Mouse (Mus musculus) small intestine, adult 2 months (tissue): ENCODE measurements around the gene Pmp22. TPM values are rescaled to one million over a fixed set of nuclear protein-coding genes. Genes with fewer than 3 reads are reported as not detected.

ENCODE experiments used
- H3K27ac ChIP-seq: fragments of 200-500 bp; 2 replicates; pipeline ENCODE4 v1.5.1; 2012; ENCODE audit warnings: low read depth, low read length, control low read depth, inconsistent platforms; ENCODE audit not compliant: insufficient read depth
- H3K27me3 ChIP-seq: fragments of 200-500 bp; 2 replicates; pipeline ENCODE4 v1.6.1; 2012; ENCODE audit warnings: mild to moderate bottlenecking, moderate library complexity, low read length, inconsistent platforms; ENCODE audit not compliant: control insufficient read depth, insufficient read depth
- H3K36me3 ChIP-seq: fragments of 200-500 bp; 2 replicates; pipeline ENCODE4 v1.6.1; 2012; ENCODE audit warnings: mild to moderate bottlenecking, low read length, control low read depth, inconsistent platforms; ENCODE audit not compliant: control insufficient read depth, insufficient read depth
- H3K4me1 ChIP-seq: fragments of 200-500 bp; 2 replicates; pipeline ENCODE4 v1.6.1; 2012; ENCODE audit warnings: low read length, inconsistent platforms, mixed read lengths; ENCODE audit not compliant: control insufficient read depth, insufficient read depth, insufficient read length
- H3K4me3 ChIP-seq: fragments of 200-500 bp; 2 replicates; pipeline ENCODE4 v1.5.1; 2012; ENCODE audit warnings: low read depth, mild to moderate bottlenecking, control low read depth, inconsistent platforms, low read length, moderate library complexity
- CTCF ChIP-seq: fragments of 200-500 bp; IDR thresholded peaks from 2 replicates; pipeline ENCODE4 v1.5.1; 2012; ENCODE audit warnings: low read depth, mild to moderate bottlenecking, control low read depth, inconsistent platforms, low read length, moderate library complexity, mixed read lengths; ENCODE audit not compliant: insufficient replicate concordance, insufficient read length; ENCODE audit errors: extremely low read depth
- POLR2A ChIP-seq: fragments of 200-500 bp; IDR thresholded peaks from 2 replicates; pipeline ENCODE4 v1.6.1; 2012; ENCODE audit warnings: low read depth, mild to moderate bottlenecking, control low read depth, inconsistent platforms, low read length, moderate library complexity
- WGBS: fragments of 180-500 bp; shearing (Covaris S2); methylation state at CpG from one replicate; pipeline ENCODE4 v1.1.7; 2018; 5-methylcytosine and 5-hydroxymethylcytosine counted together
- polyA plus RNA-seq: library from polyadenylated mRNA; depleted of rRNA; stranded (reverse); fragments of >200 nt; gene quantifications from 2 replicates; pipeline ENCODE4 v1.2.3, GENCODE M21; 2012; rRNA removed

Gene Pmp22
- 24.9 and 1,148 TPM in 2 replicates for polyA plus RNA-seq

DNA sequence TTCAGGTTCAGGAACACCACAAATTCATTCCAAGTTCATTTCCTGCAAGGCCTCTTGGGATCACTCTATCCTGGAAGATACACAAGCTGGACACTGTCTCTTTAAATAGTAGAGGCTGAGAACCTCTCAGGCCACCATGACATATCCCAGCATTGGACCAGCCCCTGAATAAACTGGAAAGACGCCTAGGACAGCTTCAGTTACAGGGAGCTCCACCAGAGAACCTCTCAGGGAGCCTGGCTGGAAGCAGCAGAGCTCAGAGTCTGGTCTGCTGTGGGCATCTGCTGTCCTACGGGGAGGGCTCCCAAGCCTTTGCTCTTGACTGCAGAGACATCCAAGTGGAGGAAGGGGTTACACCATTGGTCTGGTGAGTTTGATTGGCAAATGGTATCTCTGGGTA is at the start of gene Pmp22:
Gene Pmp22, plus strand, starts transcription at position 199 of the 400 bp plus-strand sequence.
- H3K4me1 ChIP-seq: peaks cover 4% of the 10 kb centered on the region
- 50% methylated on average over 2 of the region's 2 CpGs for WGBS
- peak within 1 kb of the TSS; percentile 34 for H3K4me3 ChIP-seq
- peak within 1 kb of the TSS; percentile 54 for H3K27ac ChIP-seq
- peaks cover 16% of the 10 kb centered on the region for H3K27me3 ChIP-seq
- peaks cover 5% of the 10 kb centered on the region; the same call in 1 of the 2 replicates for H3K36me3 ChIP-seq
- no peak for TF ChIP-seq CTCF
- TF ChIP-seq POLR2A: no peak

DNA sequence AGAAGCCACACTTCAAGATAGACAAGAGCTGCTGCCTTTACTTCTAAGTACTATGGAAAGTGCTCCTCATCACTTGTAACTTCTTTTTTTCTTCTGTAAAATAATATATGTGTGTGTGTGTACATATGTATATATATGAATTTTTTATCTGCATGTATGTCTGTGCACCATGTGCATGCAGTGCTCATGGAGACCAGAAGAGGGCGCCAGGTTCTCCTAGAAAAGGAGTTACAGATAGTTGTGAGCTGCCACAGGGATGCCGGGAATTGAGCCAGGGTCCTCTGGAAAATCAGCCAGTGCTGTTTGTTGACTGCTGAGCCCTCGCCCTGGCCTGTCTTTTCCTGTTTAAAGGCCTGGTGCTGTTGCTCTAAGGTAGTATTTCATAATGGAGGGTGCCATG is 44.2 kb upstream of the Pmp22 start:
- no peak overlapping the region for H3K4me3 ChIP-seq
- H3K27me3 ChIP-seq: no peaks in the 10 kb centered on the region
- peak; percentile 23; the same call in 1 of the 2 replicates for TF ChIP-seq CTCF
- no peak for TF ChIP-seq POLR2A
- no peaks in the 10 kb centered on the region for H3K36me3 ChIP-seq
- 89% methylated on average over 3 of the region's 3 CpGs for WGBS
- no peak overlapping the region for H3K27ac ChIP-seq
- no peaks in the 10 kb centered on the region for H3K4me1 ChIP-seq

DNA sequence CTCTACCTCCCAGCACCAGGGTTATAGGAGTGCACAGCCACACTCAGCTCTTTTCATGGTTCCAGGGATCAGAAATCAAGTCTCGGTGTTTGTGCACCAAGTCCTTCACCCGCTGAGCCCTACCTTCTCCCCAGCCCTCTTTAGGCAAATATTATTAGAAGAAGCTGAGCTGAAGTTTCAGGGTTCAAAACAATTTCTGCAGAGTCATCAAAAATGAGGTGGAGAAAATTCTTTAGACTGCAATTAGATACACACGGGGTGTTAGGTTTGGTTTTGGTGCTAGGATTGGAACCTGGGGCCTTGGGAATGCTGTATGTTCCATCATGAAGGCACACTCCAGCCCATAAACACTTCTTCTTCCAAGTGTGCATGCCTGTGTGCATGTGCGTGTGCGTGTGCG is 40.1 kb upstream of the Pmp22 start:
- TF ChIP-seq CTCF (no peak), POLR2A (no peak)
- H3K27ac ChIP-seq: no peak overlapping the region
- no peaks in the 10 kb centered on the region for H3K27me3 ChIP-seq
- H3K4me1 ChIP-seq: no peaks in the 10 kb centered on the region
- no peaks in the 10 kb centered on the region for H3K36me3 ChIP-seq
- no peak overlapping the region for H3K4me3 ChIP-seq
- 83% methylated on average over 6 of the region's 6 CpGs for WGBS

DNA sequence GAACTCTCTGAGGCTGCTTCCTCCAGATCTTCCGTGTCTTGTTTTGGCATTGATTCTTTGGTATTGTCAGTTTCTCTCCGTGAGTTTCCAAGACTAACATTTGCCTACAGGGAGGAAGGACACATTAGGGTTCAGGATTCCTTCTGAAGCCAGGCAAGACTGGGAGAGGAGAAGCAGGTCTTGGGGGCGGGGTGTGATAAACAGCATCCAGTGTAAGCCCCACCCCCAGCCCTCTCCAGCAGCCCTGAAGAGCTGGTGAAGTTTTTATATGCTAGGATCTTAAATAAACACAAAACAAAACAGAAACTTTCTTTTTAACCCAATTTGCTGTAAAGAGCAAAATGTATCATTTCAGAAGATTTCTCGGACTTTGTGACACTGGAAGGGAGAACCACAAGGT is 38.6 kb upstream of the Pmp22 start:
- no peaks in the 10 kb centered on the region for H3K4me1 ChIP-seq
- H3K27me3 ChIP-seq: no peaks in the 10 kb centered on the region
- no peak overlapping the region for H3K27ac ChIP-seq
- no peaks in the 10 kb centered on the region for H3K36me3 ChIP-seq
- WGBS: 33% methylated on average over 4 of the region's 4 CpGs
- no peak overlapping the region for H3K4me3 ChIP-seq
- no peak for TF ChIP-seq CTCF
- TF ChIP-seq POLR2A: no peak

DNA sequence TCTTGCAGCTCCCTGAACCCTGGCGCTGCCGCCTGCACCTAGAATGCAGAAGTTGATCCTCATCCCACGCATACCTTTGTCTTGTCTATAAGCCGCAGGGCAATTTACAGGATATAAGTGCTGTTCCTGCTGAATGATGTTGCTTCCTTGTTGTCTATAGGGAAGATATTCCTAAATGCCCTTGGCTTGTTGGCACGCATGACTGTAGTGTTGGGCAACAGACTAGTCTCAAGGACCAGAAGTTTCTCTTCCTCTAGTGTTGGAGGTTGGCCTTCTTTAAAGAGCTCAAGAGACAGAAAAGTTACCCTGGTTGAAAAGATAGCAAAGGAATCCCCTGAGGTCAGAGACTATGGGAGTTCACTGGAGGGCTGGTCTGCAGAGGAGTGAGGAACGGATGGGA is 37.8 kb upstream of the Pmp22 start:
- H3K27ac ChIP-seq: no peak overlapping the region
- H3K36me3 ChIP-seq: no peaks in the 10 kb centered on the region
- no peak overlapping the region for H3K4me3 ChIP-seq
- H3K4me1 ChIP-seq: no peaks in the 10 kb centered on the region
- WGBS: 87% methylated on average over 6 of the region's 6 CpGs
- H3K27me3 ChIP-seq: no peaks in the 10 kb centered on the region
- no peak for TF ChIP-seq CTCF
- no peak for TF ChIP-seq POLR2A

DNA sequence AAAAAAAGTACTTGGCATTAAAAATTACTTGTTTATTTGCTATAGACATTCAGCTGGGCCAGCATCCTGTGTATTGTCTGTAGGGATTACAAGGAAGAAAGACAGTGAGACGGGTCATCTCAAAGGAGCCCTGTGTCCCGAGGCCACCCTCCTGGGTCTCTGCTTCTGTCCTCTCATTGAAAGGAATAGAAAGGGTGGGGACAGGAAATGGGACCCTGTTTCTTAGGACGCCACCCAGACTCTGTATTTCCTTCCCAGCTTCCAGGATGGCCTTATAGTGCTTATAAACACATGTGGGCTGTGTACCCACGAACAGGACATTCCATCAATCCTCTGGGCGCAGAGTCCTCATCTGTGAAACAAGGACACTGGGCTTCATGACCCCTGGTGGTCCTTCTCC is 36.5 kb upstream of the Pmp22 start:
- H3K27ac ChIP-seq: no peak overlapping the region
- no peaks in the 10 kb centered on the region for H3K27me3 ChIP-seq
- 65% methylated on average over 5 of the region's 5 CpGs for WGBS
- H3K4me3 ChIP-seq: no peak overlapping the region
- no peaks in the 10 kb centered on the region for H3K36me3 ChIP-seq
- no peaks in the 10 kb centered on the region for H3K4me1 ChIP-seq
- TF ChIP-seq POLR2A (no peak), CTCF (no peak)

DNA sequence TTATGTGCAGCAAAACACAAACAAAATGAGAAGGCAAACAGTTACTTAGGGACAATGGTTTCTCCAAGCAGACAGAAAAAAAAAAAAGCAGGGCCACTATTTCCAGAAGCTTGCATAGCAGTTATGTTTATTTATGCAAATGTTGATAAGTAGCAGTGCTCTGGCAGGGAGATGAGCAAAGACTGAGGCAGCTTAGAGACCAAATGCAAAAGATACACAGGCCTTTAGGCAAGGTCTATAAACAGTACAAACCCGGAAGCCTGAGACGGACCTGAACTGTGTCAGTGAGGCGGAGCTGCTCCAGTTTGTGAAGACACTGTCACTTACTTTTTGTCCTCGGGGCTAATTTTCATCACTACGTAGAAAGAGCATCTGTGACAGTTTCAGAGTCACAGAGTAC is 35.2 kb upstream of the Pmp22 start:
- no peaks in the 10 kb centered on the region for H3K36me3 ChIP-seq
- no peaks in the 10 kb centered on the region for H3K27me3 ChIP-seq
- no peak for TF ChIP-seq CTCF
- TF ChIP-seq POLR2A: no peak
- WGBS: 49% methylated on average over 5 of the region's 5 CpGs
- H3K27ac ChIP-seq: no peak overlapping the region
- H3K4me3 ChIP-seq: no peak overlapping the region
- no peaks in the 10 kb centered on the region for H3K4me1 ChIP-seq

DNA sequence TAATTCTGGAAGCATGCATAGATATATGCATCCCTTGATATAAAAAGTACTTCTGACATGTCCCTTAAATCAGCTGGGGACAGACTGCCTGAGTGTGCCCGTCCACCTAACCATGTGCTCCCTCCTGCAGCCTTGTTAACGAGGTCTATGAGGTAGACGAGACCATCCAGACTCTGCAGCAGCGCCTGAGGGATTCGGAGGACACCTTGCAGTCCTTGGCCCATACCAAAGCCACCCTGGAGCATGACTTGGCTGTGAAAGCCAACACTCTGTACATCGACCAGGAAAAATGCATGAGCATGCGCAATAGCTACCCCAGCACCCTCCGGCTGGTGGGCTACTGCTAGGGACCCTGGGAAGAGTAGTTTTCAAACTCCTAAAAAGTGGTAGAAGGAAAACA is 34.3 kb upstream of the Pmp22 start:
- Histone ChIP-seq H3K36me3 (no peaks in the 10 kb centered on the region), H3K27ac (no peak overlapping the region), H3K4me3 (no peak overlapping the region), H3K27me3 (no peaks in the 10 kb centered on the region), H3K4me1 (no peaks in the 10 kb centered on the region)
- TF ChIP-seq POLR2A: no peak
- no peak for TF ChIP-seq CTCF
- WGBS: 85% methylated on average over 8 of the region's 8 CpGs
